Mouse (Mus musculus) ES-E14 (cell line): ENCODE data around the gene Mbd3. TPM values are rescaled to one million over a fixed set of nuclear protein-coding genes. Genes with fewer than 3 reads are reported as not detected.
"Not testable (repeated sequence)": the region's sequence is repeated elsewhere in the genome, so short reads cannot be mapped to it uniquely, and the experiment has no call there.

Experiments used
- DNase-seq: peaks from one replicate; pipeline ENCODE4 v3.0.0-alpha.2; 2013; ENCODE audit warnings: low read depth, low spot score
- H3K27ac ChIP-seq: 2 replicates; pipeline ENCODE4 v1.5.1; 2012; ENCODE audit warnings: low read depth, mild to moderate bottlenecking, low read length, moderate library complexity, mixed read lengths; ENCODE audit not compliant: poor library complexity, insufficient read depth, severe bottlenecking
- H3K36me3 ChIP-seq: 2 replicates; pipeline ENCODE4 v1.6.1; 2012; ENCODE audit warnings: mild to moderate bottlenecking, low read length, moderate library complexity, mixed read lengths; ENCODE audit not compliant: control insufficient read depth, poor library complexity, insufficient read depth, severe bottlenecking
- H3K4me1 ChIP-seq, 2 experiments: fragments of 150-350 bp in 1 of 2; sonication (generic) in 1 of 2; 2 replicates each; pipeline ENCODE4 v1.6.1; 2012; ENCODE audit warnings: low read length in 2 of 2, mild to moderate bottlenecking in 1 of 2, mixed read lengths in 1 of 2; ENCODE audit not compliant: control insufficient read depth in 2 of 2, insufficient read depth in 2 of 2, poor library complexity in 1 of 2
- H3K4me3 ChIP-seq, 2 experiments: fragments of 150-350 bp in 1 of 2; sonication (generic) in 1 of 2; 2 replicates each; pipeline ENCODE4 v1.5.1; 2012; ENCODE audit warnings: low read length in 2 of 2, low read depth in 1 of 2, mild to moderate bottlenecking in 1 of 2, mixed read lengths in 1 of 2; ENCODE audit not compliant: insufficient read depth in 1 of 2, poor library complexity in 1 of 2, severe bottlenecking in 1 of 2
- H3K9ac ChIP-seq: 2 replicates; pipeline ENCODE4 v1.6.1; 2012; ENCODE audit warnings: low read depth, mild to moderate bottlenecking, low read length, mixed read lengths; ENCODE audit not compliant: poor library complexity, insufficient read depth, severe bottlenecking
- H3K9me3 ChIP-seq: fragments of 150-350 bp; sonication (generic); 2 replicates; pipeline ENCODE4 v1.6.1; 2012; ENCODE audit warnings: low read depth, mild to moderate bottlenecking, low read length; ENCODE audit not compliant: control insufficient read depth, insufficient read depth
- CHD2 ChIP-seq: IDR thresholded peaks from 2 replicates; pipeline ENCODE4 v1.6.1; 2014; ENCODE audit warnings: mild to moderate bottlenecking, low read depth, low read length, inconsistent platforms
- HCFC1 ChIP-seq: IDR thresholded peaks from 2 replicates; pipeline ENCODE4 v1.6.1; 2012; ENCODE audit warnings: low read length, inconsistent platforms, borderline replicate concordance; ENCODE audit not compliant: insufficient read depth
- MAFK ChIP-seq: IDR thresholded peaks from 2 replicates; pipeline ENCODE4 v1.6.1; 2014; ENCODE audit warnings: mild to moderate bottlenecking, low read depth, low read length, inconsistent platforms; ENCODE audit not compliant: insufficient read depth
- ZC3H11A ChIP-seq: IDR thresholded peaks from 2 replicates; pipeline ENCODE4 v1.6.1; 2012; ENCODE audit warnings: low read depth, mild to moderate bottlenecking, inconsistent platforms, low read length, borderline replicate concordance
- ZNF384 ChIP-seq: IDR thresholded peaks from 2 replicates; pipeline ENCODE4 v1.6.1; 2012; ENCODE audit warnings: low read depth, low read length, inconsistent platforms
- in situ Hi-C, 2 experiments: fragments of 600-800 bp; cut with MboI; formaldehyde crosslinking; loops; one replicate each; pipeline ENCODE4 v1.15.1; 2025; ENCODE audit warnings: low sequenced_read_pairs in 2 of 2, inconsistent platforms in 1 of 2; ENCODE audit not compliant: unreplicated experiment in 2 of 2
- total RNA-seq: library from RNA; depleted of rRNA; stranded (reverse); fragments of 300-350 nt; gene quantifications from 2 replicates; pipeline ENCODE4 v1.2.3, GENCODE M21; 2012

Gene Mbd3
- total RNA-seq, 1 experiment = 131 TPM

GRCm38 (mm10) chr10:80348981-80349380, 50.4 kb downstream of the Mbd3 start:
- in situ Hi-C loops = no loop called here
- TF ChIP-seq CHD2 = no peak
- TF ChIP-seq MAFK = no peak
- TF ChIP-seq ZC3H11A = no peak
- no peak for TF ChIP-seq HCFC1
- TF ChIP-seq ZNF384 = no peak
- no peaks in the 10 kb centered on the region for H3K9me3 ChIP-seq
- no peak for DNase-seq
- H3K27ac ChIP-seq = no peak overlapping the region
- H3K9ac ChIP-seq = no peak overlapping the region
- no peaks in the 10 kb centered on the region for H3K36me3 ChIP-seq
- peaks cover 2 to 19% of the 10 kb centered on the region in 2 experiments; a peak in 3 of 4 replicates for H3K4me1 ChIP-seq
- peak overlapping the region; percentile 35 to 68; a peak in 2 of 4 replicates for H3K4me3 ChIP-seq

DNA sequence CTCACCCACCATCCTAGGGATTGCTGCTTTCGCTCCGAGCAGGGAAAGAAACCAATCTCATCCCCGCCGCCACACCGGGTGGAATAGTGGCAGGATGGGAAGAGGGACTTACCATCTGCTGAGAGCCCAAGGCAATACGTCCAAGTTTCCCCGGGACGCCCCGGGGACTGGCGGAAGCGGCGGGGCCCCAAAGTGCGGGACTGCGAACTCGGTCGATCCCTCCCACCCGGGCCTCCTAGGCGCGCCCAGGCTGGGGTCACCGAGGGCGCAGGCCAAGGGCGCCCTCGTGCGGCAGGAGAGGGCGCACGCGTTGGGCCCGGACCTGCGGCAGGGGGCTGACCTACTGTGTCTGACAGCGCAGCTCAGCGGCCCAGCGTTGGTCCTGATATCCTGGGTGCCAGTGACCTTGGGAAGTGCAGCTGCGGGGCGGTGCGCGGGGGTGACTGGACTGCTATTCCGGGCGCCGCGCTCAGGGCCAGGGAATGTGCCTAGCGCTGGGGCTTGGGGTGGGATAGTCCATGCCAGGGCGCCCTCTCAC, 51.0 kb downstream of the Mbd3 start, which contains the start of gene Adamtsl5:
TSS of gene Adamtsl5 (minus strand) at position 169 of the 538 bp plus-strand sequence.
- peak; percentile 60 for DNase-seq
- Histone ChIP-seq H3K9ac (peak within 1 kb of the TSS; percentile 52), H3K4me3 (peak within 1 kb of the TSS; percentile 63 to 68)

DNA sequence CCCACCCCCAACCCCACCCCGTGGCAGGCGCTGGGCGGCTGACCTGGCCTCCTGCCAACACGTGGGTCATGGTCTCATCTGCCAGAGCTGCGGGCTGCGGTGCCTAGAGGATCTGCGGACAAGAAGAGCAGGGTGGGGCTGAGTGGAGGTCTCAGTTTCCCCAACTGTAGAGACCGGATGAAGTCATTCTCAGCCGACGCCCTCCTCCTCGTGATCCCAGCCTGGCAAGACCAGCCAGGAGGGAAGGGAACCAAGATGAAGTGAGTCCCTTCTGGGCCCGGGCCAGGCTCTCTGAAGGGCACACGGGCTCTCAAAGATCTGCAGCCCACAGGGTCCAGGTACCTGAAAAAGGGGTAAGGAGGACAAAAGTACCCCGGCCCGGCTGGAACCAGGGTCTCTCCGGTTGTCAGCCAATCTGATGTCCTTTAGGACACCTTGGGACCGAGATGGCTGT, 51.8 kb downstream of the Mbd3 start:
- Histone ChIP-seq H3K27ac (no peak overlapping the region), H3K9me3 (no peaks in the 10 kb centered on the region), H3K36me3 (no peaks in the 10 kb centered on the region), H3K9ac (peak overlapping the region; percentile 52; the same call in 1 of the 2 replicates), H3K4me3 (peak overlapping the region; percentile 63 to 68), H3K4me1 (peaks cover 2 to 27% of the 10 kb centered on the region in 2 experiments; a peak in 3 of 4 replicates)
- in situ Hi-C loops = no loop called here
- TF ChIP-seq ZNF384 (no peak), CHD2 (no peak), MAFK (no peak), HCFC1 (no peak)
- DNase-seq = no peak

More for the DNA sequence above, 51.0 kb downstream of the Mbd3 start, which contains the start of gene Adamtsl5:
- in situ Hi-C loops = no loop called here
- Histone ChIP-seq H3K4me1 (peaks cover 2 to 26% of the 10 kb centered on the region in 2 experiments; a peak in 3 of 4 replicates), H3K36me3 (no peaks in the 10 kb centered on the region), H3K27ac (no peak within 1 kb of the TSS), H3K9me3 (no peaks in the 10 kb centered on the region)
- peak; percentile 59; the same call in 1 of the 2 replicates for TF ChIP-seq HCFC1
- TF ChIP-seq ZC3H11A = no peak

- H3K4me3 ChIP-seq, H3K27ac ChIP-seq, H3K9ac ChIP-seq, DNase-seq, in situ Hi-C loops, H3K9me3 ChIP-seq, H3K36me3 ChIP-seq: not testable (repeated sequence)
- H3K4me1 ChIP-seq = peaks cover 2 to 35% of the 10 kb centered on the region in 2 experiments; a peak in 3 of 4 replicates
These were observed 53.4 kb downstream of the Mbd3 start for GRCm38 (mm10) chr10:80345929-80346328.

GRCm38 (mm10) chr10:80345122-80345521, 54.2 kb downstream of the Mbd3 start:
- no peaks in the 10 kb centered on the region for H3K9me3 ChIP-seq
- H3K36me3 ChIP-seq = no peaks in the 10 kb centered on the region
- no peak overlapping the region for H3K27ac ChIP-seq
- peak overlapping the region; percentile 13 to 31; a peak in 2 of 4 replicates for H3K4me3 ChIP-seq
- peaks cover 2 to 39% of the 10 kb centered on the region in 2 experiments; a peak in 3 of 4 replicates for H3K4me1 ChIP-seq
- TF ChIP-seq ZC3H11A (no peak), MAFK (no peak)
- in situ Hi-C loops = no loop called here
- DNase-seq = no peak
- peak overlapping the region; percentile 33; the same call in 1 of the 2 replicates for H3K9ac ChIP-seq
